ENCODE assay signal across 15 mouse cellular contexts in the genomic region with DNA sequence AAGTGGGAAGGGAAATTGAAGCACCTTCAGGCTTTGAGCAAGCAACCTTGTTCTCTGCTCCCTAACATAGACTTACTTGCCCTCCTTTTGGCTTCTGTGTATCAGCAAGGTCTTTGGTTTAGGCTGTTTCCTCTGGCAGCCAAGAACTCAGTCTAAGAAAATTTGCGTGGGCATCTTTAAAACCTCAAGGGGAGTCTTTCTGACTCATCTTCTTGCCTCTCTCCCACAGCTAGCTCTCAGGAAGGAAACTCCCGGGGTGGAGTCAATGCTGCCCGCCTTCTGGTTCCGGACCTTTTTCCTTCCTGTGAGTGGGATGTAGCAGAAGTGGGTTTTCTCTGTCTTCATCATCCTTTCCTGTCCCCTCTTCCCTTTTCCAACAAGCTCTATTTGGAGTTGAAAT. TPM values are rescaled to one million over a fixed set of nuclear protein-coding genes. Genes with fewer than 3 reads are reported as not detected.
DNase-seq lines count a peak whose midpoint lies in the region; ATAC-seq and TF ChIP-seq lines count a peak whose summit lies in the region.
"Had no signal": no experiment of that assay in that cellular context is flagged by ENCODE, and none has a peak within 500 bp of the region (broad histone marks: within the 10 kb centered on the region; RNA-seq: fewer than 3 reads in every experiment).

No protein-coding gene starts in this region.

- TF ChIP-seq POLR2A in CH12.LX (IDR thresholded peaks at IDR 0.05; ENCODE audit: low read depth, low read length): no peak

- DNase-seq in lung, postnatal 36 days: peak; percentile 17
- no peak for DNase-seq in lung, postnatal 4 days
- DNase-seq in CH12.LX (ENCODE audit: extremely low read depth): peak; percentile 33
- peak; percentile 46 for DNase-seq in thymus, postnatal 25 days
- DNase-seq in MN1 (ENCODE audit: low spot score): no peak
- DNase-seq: cerebellum, postnatal 25 days; kidney, postnatal 14 days had no signal

- no peak for TF ChIP-seq RAD21 in CH12.LX (IDR thresholded peaks at IDR 0.05; ENCODE audit: low read depth, low read length)

- no peaks in the 10 kb centered on the region for H3K79me2 ChIP-seq in CH12.LX (replicated peaks; ENCODE audit: control insufficient read depth, extremely low read depth, insufficient read depth, poor library complexity, severe bottlenecking)

- ATAC-seq in inflammation-experienced regulatory T-cells, adult 6 months: peak; percentile 97
- ATAC-seq in neural tube, embryonic 15.5 days (ENCODE audit: low FRiP score): no peak
- ATAC-seq: Patski had no signal

- H3K27me3 ChIP-seq in CH12.LX (replicated peaks): no peaks in the 10 kb centered on the region
- H3K27me3 ChIP-seq in neural tube, embryonic 15.5 days (replicated peaks): no peaks in the 10 kb centered on the region
- H3K27me3 ChIP-seq: embryonic facial prominence, embryonic 13.5 days; heart, embryonic 15.5 days; Patski had no signal

- dilution Hi-C loops in CH12.LX (cut with MboI; ENCODE audit: extremely low pct_ligation_motif_present, extremely low pct_unique_long_range_greater_than_20kb, low sequenced_read_pairs): no loop called here

- no peak overlapping the region for H3K27ac ChIP-seq in CH12.LX (ENCODE audit: insufficient read depth, low read depth)
- H3K27ac ChIP-seq in neural tube, embryonic 15.5 days (replicated peaks): no peak overlapping the region
- H3K27ac ChIP-seq: embryonic facial prominence, embryonic 13.5 days; heart, embryonic 15.5 days; liver, embryonic 14.5 days; midbrain, embryonic 10.5 days; neural tube, embryonic 12.5 days had no signal

- H3K4me2 ChIP-seq in CH12.LX (ENCODE audit: insufficient read depth, low read depth, poor library complexity, severe bottlenecking): no peak overlapping the region
- H3K4me2 ChIP-seq in neural tube, embryonic 15.5 days: no peak overlapping the region
- H3K4me2 ChIP-seq: embryonic facial prominence, embryonic 13.5 days; heart, embryonic 15.5 days; neural tube, embryonic 12.5 days had no signal

- in situ Hi-C loops in CH12.LX (cut with MboI; ENCODE audit: low pct_ligation_motif_present, low pct_unique_long_range_greater_than_20kb, low sequenced_read_pairs): loop anchor here (25.0 kb wide), 2 partner anchors 262 to 737 kb away; partner anchors contain the start of gene Cdc42ep3

- WGBS in neural tube, embryonic 15.5 days: 85% methylated on average over 4 of the region's 4 CpGs

- peaks cover 0 to 15% of the 10 kb centered on the region in 2 experiments; a peak in 2 of 4 replicates for H3K4me1 ChIP-seq in CH12.LX (ENCODE audit: control insufficient read depth in 1 of 2, insufficient read depth in 2 of 2)
- no peaks in the 10 kb centered on the region for H3K4me1 ChIP-seq in neural tube, embryonic 15.5 days
- H3K4me1 ChIP-seq: embryonic facial prominence, embryonic 13.5 days; heart, embryonic 15.5 days; midbrain, embryonic 10.5 days; neural tube, embryonic 12.5 days had no signal

- no peak for TF ChIP-seq CTCF in CH12.LX (conservative IDR thresholded peaks at IDR 0.05 in 1 of 2, IDR thresholded peaks at IDR 0.05 in 1 of 2; ENCODE audit: low read depth in 2 of 2, low read length in 2 of 2)

- H3K9ac ChIP-seq in CH12.LX (ENCODE audit: insufficient read depth, low read depth): no peak overlapping the region
- no peak overlapping the region for H3K9ac ChIP-seq in neural tube, embryonic 15.5 days (replicated peaks)
- H3K9ac ChIP-seq: embryonic facial prominence, embryonic 13.5 days; heart, embryonic 15.5 days; liver, embryonic 14.5 days; neural tube, embryonic 12.5 days had no signal

- H3K4me3 ChIP-seq in CH12.LX (replicated peaks in 1 of 3; ENCODE audit: low read depth in 2 of 3, low read length in 2 of 3, poor library complexity in 1 of 3): no peak overlapping the region
- no peak overlapping the region for H3K4me3 ChIP-seq in neural tube, embryonic 15.5 days (replicated peaks)
- H3K4me3 ChIP-seq: embryonic facial prominence, embryonic 13.5 days; heart, embryonic 15.5 days; midbrain, embryonic 10.5 days; neural tube, embryonic 12.5 days had no signal

- no peaks in the 10 kb centered on the region for H3K36me3 ChIP-seq in CH12.LX (replicated peaks in 1 of 2; ENCODE audit: control insufficient read depth in 1 of 2, insufficient read depth in 1 of 2, low read length in 1 of 2)
- H3K36me3 ChIP-seq in neural tube, embryonic 15.5 days: no peaks in the 10 kb centered on the region
- H3K36me3 ChIP-seq: embryonic facial prominence, embryonic 13.5 days; heart, embryonic 15.5 days; midbrain, embryonic 10.5 days; neural tube, embryonic 12.5 days had no signal

- peak; percentile 61; the same call in 1 of the 2 replicates for TF ChIP-seq EP300 in CH12.LX (IDR thresholded peaks at IDR 0.05; ENCODE audit: low read length)

- H3K9me3 ChIP-seq in CH12.LX (replicated peaks; ENCODE audit: low read length): peaks cover 4% of the 10 kb centered on the region
- no peaks in the 10 kb centered on the region for H3K9me3 ChIP-seq in neural tube, embryonic 15.5 days (replicated peaks)
- H3K9me3 ChIP-seq: embryonic facial prominence, embryonic 13.5 days; heart, embryonic 15.5 days; midbrain, embryonic 10.5 days; neural tube, embryonic 12.5 days had no signal

TF ChIP-seq in CH12.LX, 34 proteins besides CTCF, POLR2A, EP300 and RAD21:
- TF ChIP-seq GABPA (IDR thresholded peaks at IDR 0.05; ENCODE audit: insufficient replicate concordance, low read depth, low read length) (no peak), JUND (conservative IDR thresholded peaks at IDR 0.05; ENCODE audit: low read depth, low read length) (0 out of 2 replicates have a peak, but pooled peaks have one; percentile 31)

RNA-seq across cellular contexts. Expression of gene Qpct, which starts 48.2 kb away (rescaled TPM):
- total RNA-seq in CH12.LX (2012; rRNA removed): not detected in 2 replicates
- total RNA-seq in CH12.LX (2014; rRNA removed): not detected in 2 replicates
- not detected in 2 replicates for polyA plus RNA-seq in CH12.LX (2012; ENCODE audit: insufficient read length, low read depth)
- 1 to 10 TPM in 2 of 3 experiments, under 1 TPM in 1; 0.99 to 8.4 (median 3.1) TPM for polyA plus RNA-seq in inflammation-experienced regulatory T-cells, adult 6 months (2017; shearing (Covaris generic))
- 24.3 and 24.5 TPM in 2 replicates for polyA plus RNA-seq in neural tube, embryonic 15.5 days (2015; fragmentation: Nextera tagmentation; extraction: Ambion mirVana)

Comparison
In these comparisons a context has a peak if more than half of its experiments do, and no peak if none do; other contexts are left out.
1. DNase-seq: peak in lung, postnatal 36 days (single experiment), CH12.LX (single experiment) and thymus, postnatal 25 days (single experiment); none in lung, postnatal 4 days (0 of 2) and MN1 (single experiment).